Mouse (Mus musculus) heart, embryonic 14.5 days (tissue): ENCODE measurements around the gene Fancd2. TPM values are rescaled to one million over a fixed set of nuclear protein-coding genes. Genes with fewer than 3 reads are reported as not detected.

Experiments
- ATAC-seq: fragments of 200-750 bp; cut with Nextera tagmentation; 2 replicates; pipeline ENCODE4 v1.8.0; 2017; ENCODE audit warnings: low read depth, moderate TSS enrichment; ENCODE audit not compliant: insufficient number of reproducible peaks, insufficient read depth, low FRiP score
- H3K27ac ChIP-seq, 2 experiments: fragments of 200-500 bp in 1 of 2; fragments of 300-500 bp in 1 of 2; sonication (generic) in 1 of 2; replicated peaks in 1 of 2; 2 replicates each; pipeline ENCODE4 v1.5.1; 2012 to 2014; ENCODE audit warnings: low read depth in 2 of 2, low read length in 2 of 2, control low read depth in 1 of 2, mild to moderate bottlenecking in 1 of 2, mixed read lengths in 1 of 2; ENCODE audit not compliant: control insufficient read depth in 1 of 2, insufficient read depth in 1 of 2
- H3K27me3 ChIP-seq: fragments of 300-500 bp; sonication (generic); 2 replicates; pipeline ENCODE4 v1.6.1; 2014; ENCODE audit warnings: mild to moderate bottlenecking, low read length, control low read depth; ENCODE audit not compliant: control insufficient read depth, insufficient read depth
- H3K36me3 ChIP-seq: fragments of 300-500 bp; sonication (generic); 2 replicates; pipeline ENCODE4 v1.6.1; 2014; ENCODE audit warnings: mild to moderate bottlenecking, control low read depth, low read length, mixed read lengths; ENCODE audit not compliant: control insufficient read depth, insufficient read depth
- H3K4me1 ChIP-seq, 2 experiments: fragments of 200-500 bp in 1 of 2; fragments of 300-500 bp in 1 of 2; sonication (generic) in 1 of 2; 2 replicates each; pipeline ENCODE4 v1.6.1; 2012 to 2014; ENCODE audit warnings: low read length in 2 of 2, control low read depth in 1 of 2, mixed read lengths in 1 of 2; ENCODE audit not compliant: control insufficient read depth in 2 of 2, insufficient read depth in 2 of 2
- H3K4me2 ChIP-seq: fragments of 300-500 bp; sonication (generic); 2 replicates; pipeline ENCODE4 v1.6.1; 2014; ENCODE audit warnings: mild to moderate bottlenecking, low read length
- H3K4me3 ChIP-seq, 2 experiments: fragments of 200-500 bp in 1 of 2; fragments of 300-500 bp in 1 of 2; sonication (generic) in 1 of 2; 2 replicates each; pipeline ENCODE4 v1.5.1; 2012 to 2014; ENCODE audit warnings: low read length in 2 of 2, mild to moderate bottlenecking in 2 of 2, control low read depth in 1 of 2, low read depth in 1 of 2, moderate library complexity in 1 of 2; ENCODE audit not compliant: control insufficient read depth in 1 of 2, insufficient read depth in 1 of 2
- H3K9ac ChIP-seq: fragments of 300-500 bp; sonication (generic); 2 replicates; pipeline ENCODE4 v1.6.1; 2014; ENCODE audit warnings: mild to moderate bottlenecking, low read length
- H3K9me3 ChIP-seq: fragments of 300-500 bp; sonication (generic); 2 replicates; pipeline ENCODE4 v1.6.1; 2016; ENCODE audit warnings: low read length, control low read depth; ENCODE audit not compliant: control insufficient read depth
- WGBS: fragments of 180-500 bp; shearing (Covaris S2); extraction: QIAGEN DNeasy Blood & Tissue Kit; methylation state at CpG from one replicate; pipeline ENCODE4 v1.1.7; 2014; 5-methylcytosine and 5-hydroxymethylcytosine counted together
- polyA plus RNA-seq: library from polyadenylated mRNA; unstranded; fragments of >200 nt; fragmentation: Nextera tagmentation; extraction: Ambion mirVana; gene quantifications from 2 replicates; pipeline ENCODE4 v1.2.1, GENCODE M21; 2014

Fancd2 gene
- polyA plus RNA-seq, 1 experiment from 2014 or later: 10.6 TPM

DNA sequence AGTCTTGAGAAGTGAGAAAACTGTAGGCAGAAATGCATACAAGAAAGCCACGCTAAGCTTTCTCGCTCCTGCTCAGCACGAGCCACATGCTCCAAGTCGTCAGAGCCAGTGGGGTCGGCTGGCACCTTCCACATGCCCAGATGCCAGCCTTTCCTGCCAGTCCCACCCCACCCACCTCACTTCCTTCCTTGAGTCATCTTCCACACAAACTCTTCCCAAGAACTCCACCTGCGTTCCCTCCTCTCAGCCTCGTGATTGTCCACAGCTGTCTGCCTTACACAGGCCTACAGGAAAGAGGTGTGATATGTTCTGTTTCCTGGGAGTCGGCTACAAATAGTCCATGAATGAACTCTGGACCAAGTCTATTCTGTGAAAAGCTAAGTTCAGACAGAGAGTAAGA, 8.1 kb upstream of the Fancd2 start:
- no peak overlapping the region for H3K4me2 ChIP-seq
- WGBS: 79% methylated on average over 8 of the region's 8 CpGs
- H3K27me3 ChIP-seq: no peaks in the 10 kb centered on the region
- no peak overlapping the region for H3K4me3 ChIP-seq
- ATAC-seq: no peak
- H3K36me3 ChIP-seq: peaks cover 75% of the 10 kb centered on the region
- no peaks in the 10 kb centered on the region for H3K4me1 ChIP-seq
- no peak overlapping the region for H3K27ac ChIP-seq
- H3K9ac ChIP-seq: no peak overlapping the region
- no peaks in the 10 kb centered on the region for H3K9me3 ChIP-seq

DNA sequence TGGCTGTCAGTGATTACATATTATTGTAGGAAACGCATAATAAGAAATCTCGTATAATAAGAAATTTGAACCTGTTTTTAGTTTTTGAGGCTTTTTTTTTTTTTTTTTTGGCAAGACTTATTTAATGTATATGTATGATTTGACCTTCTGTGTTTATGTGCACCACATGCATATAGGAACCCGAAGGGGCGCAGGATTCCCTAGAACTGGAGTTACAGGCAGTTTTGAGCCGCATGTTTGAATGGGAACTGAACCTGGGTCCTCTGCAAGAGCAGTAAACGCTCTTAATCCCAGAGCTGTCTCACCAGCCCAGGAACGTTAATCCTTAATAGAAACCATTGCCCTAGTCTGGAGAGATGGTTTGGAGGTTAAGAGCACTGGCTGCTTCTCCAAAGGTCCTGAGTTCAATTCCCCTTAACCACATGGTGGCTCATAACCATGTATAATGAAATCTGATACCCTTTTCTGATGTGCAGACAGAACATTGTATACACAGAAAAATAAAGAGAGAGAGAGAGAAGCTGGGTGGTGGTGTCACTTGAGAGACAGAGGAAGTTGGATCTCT, 440 bp downstream of the Fancd2 start:
- Histone ChIP-seq H3K27me3 (no peaks in the 10 kb centered on the region), H3K4me3 (peak overlapping the region; percentile 68 to 84), H3K4me1 (peaks cover 0 to 12% of the 10 kb centered on the region in 2 experiments; a peak in 2 of 4 replicates), H3K9me3 (no peaks in the 10 kb centered on the region), H3K4me2 (peak overlapping the region; percentile 80), H3K36me3 (peaks cover 30% of the 10 kb centered on the region), H3K9ac (peak overlapping the region; percentile 88), H3K27ac (peak overlapping the region in 1 of 2 experiments; percentile 71; a peak in 1 of 4 replicates)
- WGBS: 9% methylated on average over 7 of the region's 7 CpGs
- ATAC-seq: no peak

- Histone ChIP-seq H3K36me3 (peaks cover 39% of the 10 kb centered on the region), H3K27me3 (no peaks in the 10 kb centered on the region), H3K27ac (no peak overlapping the region), H3K4me1 (peaks cover 0 to 12% of the 10 kb centered on the region in 2 experiments; a peak in 2 of 4 replicates), H3K4me3 (no peak overlapping the region), H3K4me2 (no peak overlapping the region), H3K9ac (no peak overlapping the region), H3K9me3 (no peaks in the 10 kb centered on the region)
- no peak for ATAC-seq
- 86% methylated on average over 7 of the region's 7 CpGs for WGBS
Measured at GRCm38 (mm10) chr6:113534886-113535285, 3.4 kb downstream of the Fancd2 start.

GRCm38 (mm10) chr6:113541610-113542009, 10.1 kb downstream of the Fancd2 start:
- no peak for ATAC-seq

GRCm38 (mm10) chr6:113543906-113544481, 12.5 kb downstream of the Fancd2 start:
- H3K9ac ChIP-seq: no peak overlapping the region
- H3K9me3 ChIP-seq: no peaks in the 10 kb centered on the region
- H3K27ac ChIP-seq: no peak overlapping the region
- no peaks in the 10 kb centered on the region for H3K27me3 ChIP-seq
- H3K4me2 ChIP-seq: no peak overlapping the region
- 88% methylated on average over 8 of the region's 12 CpGs for WGBS
- H3K36me3 ChIP-seq: peaks cover 31% of the 10 kb centered on the region
- ATAC-seq: no peak
- H3K4me3 ChIP-seq: no peak overlapping the region
- H3K4me1 ChIP-seq: no peaks in the 10 kb centered on the region

More at GRCm38 (mm10) chr6:113541610-113542009, 10.1 kb downstream of the Fancd2 start:
- H3K9me3 ChIP-seq: no peaks in the 10 kb centered on the region
- H3K36me3 ChIP-seq: peaks cover 41% of the 10 kb centered on the region
- H3K9ac ChIP-seq: no peak overlapping the region
- no peaks in the 10 kb centered on the region for H3K4me1 ChIP-seq
- H3K27me3 ChIP-seq: no peaks in the 10 kb centered on the region
- WGBS: 88% methylated on average over 6 of the region's 6 CpGs
- H3K4me2 ChIP-seq: no peak overlapping the region
- no peak overlapping the region for H3K27ac ChIP-seq
- H3K4me3 ChIP-seq: no peak overlapping the region

DNA sequence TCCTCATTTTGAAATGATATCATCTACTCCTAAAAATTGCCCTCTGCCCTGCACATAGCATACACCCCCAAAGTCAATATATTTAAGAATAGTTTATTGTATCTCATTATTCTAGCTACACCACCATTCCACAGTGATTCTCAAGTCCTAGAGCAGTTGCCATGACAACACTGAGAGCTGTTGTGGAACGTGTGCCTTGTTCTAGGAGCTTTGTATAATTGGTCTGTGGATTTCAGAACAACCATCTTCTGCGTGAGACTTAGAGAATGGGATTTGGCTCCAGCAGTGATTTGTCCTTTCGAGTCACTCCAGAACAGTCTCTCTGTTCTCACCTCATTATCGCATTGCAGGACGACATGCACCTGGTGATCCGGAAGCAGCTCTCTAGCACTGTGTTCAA, 28.3 kb downstream of the Fancd2 start:
- Histone ChIP-seq H3K27ac (no peak overlapping the region), H3K4me3 (no peak overlapping the region), H3K9ac (no peak overlapping the region), H3K4me2 (no peak overlapping the region), H3K4me1 (no peaks in the 10 kb centered on the region), H3K36me3 (peaks cover 44% of the 10 kb centered on the region; the same call in 1 of the 2 replicates), H3K27me3 (no peaks in the 10 kb centered on the region), H3K9me3 (no peaks in the 10 kb centered on the region)
- ATAC-seq: no peak
- WGBS: 89% methylated on average over 6 of the region's 6 CpGs

- Histone ChIP-seq H3K27me3 (no peaks in the 10 kb centered on the region), H3K9me3 (no peaks in the 10 kb centered on the region), H3K4me2 (no peak overlapping the region), H3K4me1 (no peaks in the 10 kb centered on the region), H3K9ac (no peak overlapping the region), H3K36me3 (peaks cover 47% of the 10 kb centered on the region), H3K27ac (no peak overlapping the region), H3K4me3 (no peak overlapping the region)
- WGBS: 71% methylated on average over 1 of the region's 1 CpGs
- ATAC-seq: no peak
Measured at GRCm38 (mm10) chr6:113564557-113564956, 33.1 kb downstream of the Fancd2 start.

- Histone ChIP-seq H3K9ac (no peak overlapping the region), H3K36me3 (peaks cover 45% of the 10 kb centered on the region), H3K9me3 (no peaks in the 10 kb centered on the region), H3K4me2 (no peak overlapping the region), H3K27me3 (no peaks in the 10 kb centered on the region), H3K4me3 (no peak overlapping the region), H3K4me1 (no peaks in the 10 kb centered on the region), H3K27ac (no peak overlapping the region)
- ATAC-seq: no peak
- 95% methylated on average over 6 of the region's 6 CpGs for WGBS
Measured at GRCm38 (mm10) chr6:113576044-113576443, 44.6 kb downstream of the Fancd2 start.
